Mouse (Mus musculus): ENCODE measurements around the gene Scn2b.

- TF ChIP-seq GATA1 (IDR thresholded peaks at IDR 0.05; ENCODE audit: borderline replicate concordance, low read length), result no peak
- no peak for TF ChIP-seq FLI1 (IDR thresholded peaks at IDR 0.05; ENCODE audit: low read length)
Observed at GRCm38 (mm10) chr9:45119316-45119953, 1.9 kb downstream of the Scn2b start.

Measured in megakaryocyte, embryonic 14.5 days (primary cell).